Mouse (Mus musculus): ENCODE measurements around the gene Cc2d2a.
A peak's percentile ranks its signal among the peaks of the same experiment; 100 is the strongest.

Gene Cc2d2a

DNA sequence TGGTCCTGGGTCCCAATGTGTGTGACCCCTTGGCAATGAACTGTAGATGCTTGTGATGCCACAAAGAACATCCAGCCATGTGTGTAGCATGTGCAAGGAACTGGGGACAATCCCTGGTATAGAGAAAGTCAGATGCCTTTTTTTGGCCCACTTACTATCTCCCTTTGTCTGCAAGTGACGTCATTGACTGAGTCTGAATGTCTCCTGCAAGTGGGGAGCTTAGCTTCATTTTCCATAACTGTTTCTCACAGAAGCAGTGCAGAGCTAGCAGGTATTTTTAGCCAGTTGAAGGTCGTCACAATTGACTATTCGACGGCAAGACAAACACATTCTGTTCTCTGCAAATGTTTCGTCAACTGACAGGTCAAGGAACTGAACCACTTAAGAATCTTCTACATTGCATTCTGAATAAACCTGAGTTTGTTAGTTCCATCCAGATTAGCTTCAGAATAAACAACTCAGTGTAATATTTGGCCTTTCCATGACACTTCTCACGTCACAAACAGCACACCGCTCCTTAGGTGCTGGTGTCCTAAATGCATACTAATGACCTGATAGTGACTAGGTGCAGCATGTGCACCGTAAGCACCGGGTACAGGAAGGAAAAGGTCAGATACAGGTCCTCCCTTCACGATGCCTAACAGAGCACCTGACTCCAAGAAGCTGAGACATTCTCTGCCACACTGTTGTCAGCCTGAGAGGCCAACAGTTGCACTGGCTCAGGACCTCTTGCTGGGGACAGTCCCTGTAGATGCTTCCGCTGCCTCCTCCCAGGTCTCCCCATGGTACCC is 66.4 kb downstream of the Cc2d2a start:
- DNase-seq = no peak

DNA sequence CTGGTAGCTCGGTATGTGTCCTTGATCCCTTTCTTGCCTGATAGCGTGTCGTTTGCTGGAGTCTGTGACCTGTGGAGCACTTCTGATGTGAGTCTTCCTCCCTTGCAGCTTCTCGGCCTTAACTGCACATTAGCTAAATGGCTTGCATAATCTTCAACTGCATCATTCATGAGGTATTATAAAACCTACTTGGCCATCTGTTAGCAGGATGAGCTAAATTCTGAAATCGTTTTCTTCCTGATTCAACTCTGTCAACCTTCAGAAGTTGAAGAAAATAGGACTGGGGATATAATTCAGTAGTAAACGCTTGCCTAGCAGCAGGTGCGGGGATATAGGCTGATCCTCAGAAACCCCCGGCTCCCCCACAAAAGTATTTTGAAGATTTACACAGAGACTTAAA is 70.2 kb downstream of the Cc2d2a start:
- no peak for DNase-seq

DNA sequence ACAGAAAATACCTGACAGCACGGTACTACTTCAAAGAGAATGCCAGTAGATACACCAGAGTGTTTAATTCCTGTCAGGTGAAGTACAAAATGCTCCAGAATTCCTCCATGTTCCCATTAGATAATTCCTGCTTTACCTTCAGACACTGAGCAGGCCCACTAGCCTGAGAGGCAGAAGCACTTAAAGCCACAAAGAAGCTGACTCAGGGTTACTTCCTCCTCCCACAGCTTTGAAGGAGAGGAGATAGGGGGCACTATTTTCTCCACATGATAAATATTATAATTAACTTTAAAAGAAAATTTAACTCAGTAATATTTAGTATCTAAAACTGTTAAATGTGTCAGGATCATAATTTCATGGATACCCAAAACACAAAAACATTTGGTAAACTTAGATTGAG is 82.0 kb downstream of the Cc2d2a start:
- no peak for DNase-seq

DNA sequence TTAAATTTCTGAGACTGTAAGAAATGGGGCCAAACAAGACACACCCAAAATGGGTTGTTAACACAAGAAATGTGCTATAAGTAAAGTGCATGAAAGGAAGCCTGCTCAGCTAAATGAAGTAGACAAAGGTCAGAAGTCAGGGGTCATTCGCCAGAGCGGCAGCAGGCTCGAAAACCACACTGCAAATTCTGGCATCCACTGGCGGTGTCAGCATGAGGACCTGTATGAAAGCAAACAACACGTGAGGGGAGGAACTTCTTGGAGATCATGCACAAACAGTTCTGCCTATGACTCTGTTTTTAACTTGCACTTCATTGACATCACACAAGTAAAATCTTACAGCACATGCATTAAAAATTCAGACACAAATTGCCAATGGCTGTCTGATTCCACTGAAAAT is 83.0 kb downstream of the Cc2d2a start:
- DNase-seq = no peak

DNA sequence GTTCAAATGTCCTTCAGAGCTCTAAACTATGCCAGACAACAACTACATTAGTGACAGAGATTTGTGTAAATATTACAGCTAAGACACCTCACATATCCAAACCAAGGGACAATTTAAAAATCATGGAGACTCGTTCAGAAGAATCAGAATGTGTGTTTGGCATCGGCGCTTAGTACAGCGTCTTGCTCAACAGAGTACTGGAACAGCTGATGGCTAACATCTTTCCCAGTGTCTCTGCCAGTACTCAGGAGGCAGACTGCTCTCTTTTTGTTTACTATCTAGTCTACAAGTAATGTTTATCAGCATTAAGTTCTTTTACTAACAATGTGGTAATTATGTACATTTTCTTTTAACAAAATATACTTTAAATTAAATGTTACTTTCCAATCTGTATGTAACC is 85.9 kb downstream of the Cc2d2a start:
- DNase-seq = no peak

DNA sequence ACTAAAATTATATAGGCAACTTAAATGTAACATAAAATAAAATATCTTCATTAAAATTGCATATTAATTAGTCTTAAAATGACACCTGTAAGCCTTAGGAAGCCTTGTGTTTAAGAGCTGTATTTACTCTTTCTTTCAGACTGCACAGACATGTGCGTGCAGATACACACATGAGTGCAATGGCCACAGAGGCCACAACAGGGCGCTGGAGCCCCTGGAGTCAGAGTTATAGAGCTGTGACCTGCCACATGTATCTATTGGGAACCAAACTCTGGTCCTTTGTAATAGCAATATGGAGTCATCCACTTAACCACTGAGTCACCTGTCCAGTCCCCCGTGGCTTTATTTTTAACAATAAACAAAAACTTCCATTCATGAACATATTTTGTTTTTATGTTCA is 86.9 kb downstream of the Cc2d2a start:
- DNase-seq = peak; percentile 14

DNA sequence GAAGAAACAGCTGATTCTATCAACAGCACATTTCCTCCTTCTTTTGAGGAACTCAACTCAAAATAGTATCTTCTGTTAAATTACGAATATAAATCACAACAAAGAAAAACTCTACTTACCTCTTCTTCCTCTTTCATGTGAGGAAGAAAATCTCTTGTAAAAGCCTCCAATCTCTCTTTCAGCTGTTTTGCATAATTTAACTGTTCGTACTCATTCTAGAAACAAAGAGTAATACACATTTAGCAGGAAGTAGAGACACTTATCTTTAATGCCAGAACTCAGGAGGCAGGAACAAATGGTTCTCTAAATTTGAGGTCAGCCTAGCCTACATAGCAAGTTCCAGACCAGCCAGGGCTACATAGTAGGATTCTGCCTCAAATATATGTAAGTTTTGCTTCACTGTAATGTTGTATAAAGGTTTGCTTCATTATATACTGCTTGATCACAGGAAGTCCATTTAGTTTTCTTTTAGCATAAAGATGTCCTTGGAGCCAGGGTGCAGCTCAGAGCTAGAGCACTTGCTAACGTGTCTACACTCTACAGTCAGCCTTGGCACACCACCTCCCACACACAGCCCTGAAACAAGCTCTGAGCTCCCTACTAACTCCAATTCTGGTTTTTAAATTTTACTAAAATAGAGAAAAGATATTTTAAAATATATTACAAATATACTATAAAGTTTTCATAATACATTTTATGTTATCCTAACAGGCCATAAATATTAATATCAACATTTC is 108.6 kb downstream of the Cc2d2a start:
- no peak for DNase-seq

DNA sequence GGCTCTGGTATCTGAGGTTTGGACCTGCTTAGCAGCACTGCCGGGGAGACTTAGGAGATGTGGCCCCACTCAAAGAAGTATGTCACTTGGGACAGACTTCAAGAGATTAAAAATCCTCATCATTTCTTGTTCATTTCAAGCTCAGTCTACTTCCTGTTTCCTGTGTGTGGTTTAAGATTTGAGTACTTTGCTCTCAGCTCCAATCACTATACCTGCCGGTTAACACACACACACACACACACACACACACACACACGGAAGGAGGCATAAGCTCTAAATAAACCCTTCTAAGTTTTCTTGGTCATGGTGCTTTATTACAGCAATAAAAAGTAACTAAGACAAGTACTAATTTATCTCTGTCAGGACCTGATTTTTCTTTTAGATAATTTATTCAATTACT is 109.4 kb downstream of the Cc2d2a start:
- DNase-seq = peak; percentile 39

DNA sequence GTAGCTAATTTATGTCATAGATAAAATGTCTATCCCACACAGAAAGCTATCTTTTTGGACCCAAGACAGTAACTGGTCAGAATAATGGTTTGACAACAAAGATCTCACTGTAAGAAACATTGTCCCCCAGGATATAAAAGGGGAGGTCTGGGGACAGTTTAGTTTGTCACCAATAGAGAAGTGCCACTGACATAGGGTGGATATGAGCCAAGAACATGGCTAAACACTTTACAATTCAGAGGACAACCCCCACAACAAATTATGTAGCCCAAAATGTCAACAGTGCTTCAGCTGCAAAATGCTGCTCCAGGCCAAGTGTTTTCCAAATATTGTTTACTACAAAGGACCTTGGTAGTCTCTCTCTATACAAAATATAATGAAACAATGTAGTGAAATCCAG is 114.3 kb downstream of the Cc2d2a start:
- DNase-seq = no peak

DNA sequence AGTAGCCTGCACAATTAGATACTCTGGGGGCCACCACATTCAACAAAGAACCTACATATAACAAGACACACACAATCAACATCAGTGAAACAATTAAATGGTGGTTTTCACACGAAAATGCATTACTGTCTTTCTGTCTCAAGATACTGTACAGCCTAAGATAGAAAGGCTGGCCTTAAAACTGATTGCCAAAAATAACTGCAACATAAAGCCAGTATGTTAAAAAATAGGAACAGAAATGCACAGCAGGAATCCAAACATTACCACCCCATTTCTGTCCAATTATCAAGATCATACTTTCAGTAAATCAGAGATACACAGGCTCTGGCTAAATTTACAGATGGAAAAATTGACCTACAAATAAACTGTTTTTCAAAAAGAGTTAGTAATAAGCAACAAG is 114.8 kb downstream of the Cc2d2a start:
- no peak for DNase-seq

DNA sequence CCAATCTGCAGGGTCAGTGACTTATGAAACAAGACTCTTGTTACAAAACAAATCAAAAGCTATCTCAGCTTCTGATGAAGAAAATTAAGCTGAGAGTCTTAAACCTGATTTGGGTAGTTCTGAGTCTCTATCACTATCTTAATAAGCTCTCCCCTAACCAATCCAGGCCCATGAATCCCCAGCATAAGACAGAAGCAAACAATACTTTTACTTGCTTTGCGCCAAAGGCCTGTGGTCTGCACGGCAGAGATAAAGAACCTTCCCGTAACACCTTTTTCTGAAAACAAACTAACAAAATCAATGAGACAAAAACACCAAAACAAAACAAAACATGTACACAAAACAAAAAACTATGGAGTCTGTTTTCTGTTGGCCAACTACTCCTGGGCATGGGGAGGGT is 116.4 kb downstream of the Cc2d2a start:
- DNase-seq = no peak

DNA sequence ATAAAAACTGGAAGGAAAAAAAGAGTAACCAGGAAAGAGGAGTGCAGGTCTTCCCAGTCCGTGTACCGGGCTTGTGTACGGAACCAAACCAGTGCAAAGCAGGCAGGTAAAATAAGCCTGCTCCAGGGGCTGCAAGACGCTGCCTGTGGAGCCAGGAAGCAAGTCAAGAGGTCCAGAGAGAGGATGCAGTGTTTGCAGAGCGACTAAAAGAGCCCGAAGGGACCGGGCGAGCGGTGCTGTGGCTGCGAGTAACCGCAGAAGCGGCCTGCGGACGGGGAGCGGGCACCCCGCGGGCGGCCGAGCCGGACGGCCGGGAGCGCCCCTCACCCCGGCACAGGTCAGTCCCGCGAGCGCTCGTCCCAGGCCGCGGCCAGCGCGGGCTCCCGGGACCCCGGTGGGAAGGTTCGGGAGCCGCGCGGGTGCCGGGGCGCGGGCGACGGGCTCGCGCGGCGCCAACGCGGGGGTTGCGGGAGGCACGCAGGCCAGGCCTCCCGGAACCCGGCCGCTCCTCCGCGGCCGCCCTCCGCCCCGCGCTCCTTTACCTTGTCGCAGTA is 119.4 kb downstream of the Cc2d2a start:
- DNase-seq = no peak

DNA sequence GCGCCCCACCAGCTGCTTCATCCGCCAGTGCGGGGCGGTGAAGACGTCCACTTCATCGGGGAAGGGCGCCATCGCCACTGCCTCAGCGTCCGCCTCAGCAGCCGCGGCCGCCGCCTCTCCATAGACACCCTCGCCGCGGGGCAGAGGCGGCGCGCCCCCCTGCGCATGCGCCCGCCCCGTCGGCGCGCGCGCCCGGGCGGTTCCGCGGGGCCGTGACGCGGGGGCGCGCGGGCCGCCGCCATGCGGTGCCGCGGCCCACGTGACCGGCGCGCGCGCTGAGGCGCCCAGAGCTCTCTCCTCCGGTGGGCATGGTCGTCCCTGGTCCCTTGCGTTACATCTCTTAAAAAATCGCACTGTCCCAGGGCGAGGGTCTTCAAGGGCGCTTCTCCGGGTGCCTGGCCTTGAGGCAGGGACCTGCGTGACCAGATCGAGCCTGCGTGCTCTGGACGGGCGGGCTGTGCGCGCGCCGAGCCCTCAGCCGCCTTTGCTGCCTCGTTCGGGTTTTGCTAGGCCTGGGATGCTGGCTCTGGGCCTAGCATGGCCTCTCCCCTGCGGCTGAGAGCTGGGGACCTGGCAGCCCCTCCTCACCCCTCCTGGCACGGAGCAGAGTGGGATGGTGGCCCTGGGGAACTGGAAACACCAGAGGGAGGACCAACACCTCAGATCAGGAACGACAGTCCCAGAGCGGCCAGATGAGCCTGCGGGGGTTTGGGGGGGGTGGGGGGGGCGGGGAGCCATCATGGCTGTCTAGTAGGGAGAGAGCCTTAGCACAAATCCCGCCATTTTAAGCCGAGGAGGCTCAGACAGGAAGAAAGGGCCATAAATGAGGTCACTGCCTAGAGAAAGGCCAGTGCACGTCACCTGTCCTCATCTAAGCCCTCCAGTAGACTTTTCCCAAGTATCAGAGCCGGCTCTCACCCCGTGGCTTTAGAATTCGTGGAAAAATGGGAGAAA is 120.1 kb downstream of the Cc2d2a start:
- DNase-seq = peak; percentile 89

DNA sequence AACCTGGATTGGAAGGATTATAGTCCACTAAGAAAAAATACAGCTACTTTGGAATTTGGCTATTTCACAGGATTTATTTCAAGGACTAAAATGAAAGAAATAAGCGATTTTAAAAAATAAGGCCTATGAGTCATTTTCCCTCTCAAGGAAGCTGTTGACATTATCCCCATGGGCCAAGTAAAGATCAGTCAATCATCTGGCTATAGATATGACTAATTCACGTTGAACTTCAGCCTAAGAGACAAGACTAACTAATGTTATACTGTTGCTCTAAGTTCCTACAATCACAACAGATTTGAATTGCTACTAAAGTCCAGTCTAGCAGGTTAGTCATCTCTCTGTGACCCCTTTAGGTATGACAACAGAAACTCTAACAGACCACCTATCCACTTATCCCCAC is 121.8 kb downstream of the Cc2d2a start:
- no peak for DNase-seq

DNA sequence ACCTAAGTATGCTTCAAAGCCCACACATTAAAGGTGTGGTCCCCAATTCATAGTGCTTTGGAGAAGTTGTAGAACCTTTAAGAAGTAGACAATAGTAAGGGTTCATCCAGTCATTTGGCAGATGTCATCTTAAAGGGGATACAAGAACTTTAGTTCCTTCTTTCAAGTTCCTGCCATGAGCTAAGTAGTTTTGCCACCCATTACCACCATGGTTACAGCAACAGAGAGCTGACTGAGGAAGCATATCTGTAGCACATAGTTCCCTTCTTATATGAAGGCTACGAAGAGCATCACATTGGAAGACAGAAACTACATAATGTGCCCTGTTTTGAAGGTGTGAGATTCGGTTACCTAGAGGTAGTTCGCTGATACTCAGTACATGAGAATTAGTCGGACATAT is 124.5 kb downstream of the Cc2d2a start:
- DNase-seq = no peak

DNA sequence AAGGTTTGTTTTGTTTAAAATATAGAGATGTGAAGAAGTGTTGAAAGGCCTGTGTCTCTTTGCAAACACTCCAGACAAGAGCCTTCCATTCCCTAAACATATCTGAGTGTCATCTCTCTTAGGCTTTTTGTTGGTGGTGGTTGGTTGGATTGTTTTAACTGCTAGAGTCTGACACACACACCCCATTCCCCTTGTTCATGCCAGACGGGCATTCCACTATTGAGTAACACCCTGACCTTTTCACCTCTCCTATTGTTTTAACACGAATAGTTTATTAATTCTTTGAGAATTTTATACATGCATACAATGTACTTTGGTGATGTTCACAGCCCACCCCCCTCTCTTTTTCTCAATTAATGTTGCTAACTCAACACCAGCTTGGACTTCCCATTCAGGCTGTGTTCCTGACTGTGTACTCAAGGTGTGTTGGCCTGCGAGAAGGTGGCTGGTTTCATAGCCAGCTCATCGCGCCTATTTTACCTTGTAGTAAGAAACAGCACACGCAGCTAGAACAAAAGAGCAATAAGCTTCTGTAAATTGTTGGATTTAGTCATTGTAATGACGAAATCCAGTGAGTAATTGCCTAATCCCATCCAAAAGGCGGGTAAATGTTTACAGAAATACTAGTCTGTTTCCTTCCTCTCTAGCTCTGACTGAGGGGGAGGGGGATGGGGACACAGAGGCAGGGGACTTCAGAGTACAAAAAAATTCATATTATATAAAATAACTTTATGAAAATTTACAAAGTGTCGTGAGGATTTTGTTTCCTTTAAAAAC is 126.0 kb downstream of the Cc2d2a start:
- no peak for DNase-seq
